Mouse (Mus musculus): ENCODE data around the gene Tesk1.

- TF ChIP-seq CTCF (IDR thresholded peaks at IDR 0.05; ENCODE audit: low read depth, low read length) (peak; percentile 69), POLR2A (IDR thresholded peaks at IDR 0.05; ENCODE audit: extremely low read depth, insufficient read depth, low read length) (no peak)
These were observed 36.3 kb downstream of the Tesk1 start for GRCm38 (mm10) chr4:43477857-43478533.

Data from liver, adult 2 months (tissue).